Mouse (Mus musculus): ENCODE results near the gene Trim59. TPM values are rescaled to one million over a fixed set of nuclear protein-coding genes. Genes with fewer than 3 reads are reported as not detected.

Trim59 gene
- polyA plus RNA-seq, 1 experiment from 2014 or later = 110 TPM

GRCm38 (mm10) chr3:69047684-69048083, 3.1 kb upstream of the Trim59 start:
- Histone ChIP-seq H3K9me3 (replicated peaks; ENCODE audit: control insufficient read depth, low read length) (no peaks in the 10 kb centered on the region), H3K27me3 (ENCODE audit: control insufficient read depth, insufficient read depth, low read length) (no peaks in the 10 kb centered on the region), H3K9ac (ENCODE audit: low read depth, low read length) (0 out of 2 replicates have a peak overlapping the region, but pooled peaks have one; percentile 22), H3K27ac (ENCODE audit: low read depth, low read length) (no peak overlapping the region), H3K4me3 (ENCODE audit: low read depth, low read length) (no peak overlapping the region), H3K4me1 (ENCODE audit: control insufficient read depth, insufficient read depth, low read length) (peaks cover 5% of the 10 kb centered on the region; the same call in 1 of the 2 replicates), H3K4me2 (no peak overlapping the region), H3K36me3 (ENCODE audit: control insufficient read depth, insufficient read depth, low read length) (no peaks in the 10 kb centered on the region)
- ATAC-seq (replicated peaks; ENCODE audit: insufficient number of reproducible peaks, low FRiP score, low TSS enrichment) = no peak
- 73% methylated on average over 4 of the region's 4 CpGs for WGBS (ENCODE audit: insufficient replicate concordance)

GRCm38 (mm10) chr3:69046509-69046908, 2.0 kb upstream of the Trim59 start:
- Histone ChIP-seq H3K4me2 (no peak overlapping the region; the same call in 1 of the 2 replicates), H3K27me3 (ENCODE audit: control insufficient read depth, insufficient read depth, low read length) (no peaks in the 10 kb centered on the region), H3K4me1 (ENCODE audit: control insufficient read depth, insufficient read depth, low read length) (peaks cover 5% of the 10 kb centered on the region; the same call in 1 of the 2 replicates), H3K4me3 (ENCODE audit: low read depth, low read length) (no peak overlapping the region), H3K36me3 (ENCODE audit: control insufficient read depth, insufficient read depth, low read length) (no peaks in the 10 kb centered on the region), H3K27ac (ENCODE audit: low read depth, low read length) (no peak overlapping the region), H3K9ac (ENCODE audit: low read depth, low read length) (no peak overlapping the region), H3K9me3 (replicated peaks; ENCODE audit: control insufficient read depth, low read length) (no peaks in the 10 kb centered on the region)
- 18% methylated on average over 4 of the region's 4 CpGs for WGBS (ENCODE audit: insufficient replicate concordance)
- ATAC-seq (replicated peaks; ENCODE audit: insufficient number of reproducible peaks, low FRiP score, low TSS enrichment) = no peak

DNA sequence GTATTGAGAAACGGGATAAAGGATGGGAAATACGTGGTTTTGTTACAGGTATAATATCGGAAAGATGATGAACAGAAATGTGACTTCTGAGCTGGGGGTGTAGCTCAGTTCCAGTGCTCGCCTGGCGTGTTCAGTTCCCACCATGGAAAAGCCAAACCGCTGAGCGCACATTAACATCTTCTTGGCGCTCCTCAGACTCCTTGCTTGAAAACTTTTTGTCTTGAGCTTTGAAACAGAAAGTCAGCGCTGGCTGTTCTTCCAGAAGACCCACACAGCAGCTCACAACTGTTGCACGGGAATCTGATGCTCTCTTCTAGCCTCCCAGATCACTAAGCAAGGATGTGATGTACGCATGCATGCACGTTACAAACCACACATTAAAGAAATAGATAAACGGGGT, 1.2 kb upstream of the Trim59 start:
- 26% methylated on average over 13 of the region's 13 CpGs for WGBS (ENCODE audit: insufficient replicate concordance)
- peak overlapping the region; percentile 67 for H3K4me3 ChIP-seq (ENCODE audit: low read depth, low read length)
- peak overlapping the region; percentile 88; the same call in 1 of the 2 replicates for H3K9ac ChIP-seq (ENCODE audit: low read depth, low read length)
- no peaks in the 10 kb centered on the region for H3K36me3 ChIP-seq (ENCODE audit: control insufficient read depth, insufficient read depth, low read length)
- no peak for ATAC-seq (replicated peaks; ENCODE audit: insufficient number of reproducible peaks, low FRiP score, low TSS enrichment)
- peak overlapping the region; percentile 98; the same call in 1 of the 2 replicates for H3K27ac ChIP-seq (ENCODE audit: low read depth, low read length)
- no peaks in the 10 kb centered on the region for H3K9me3 ChIP-seq (replicated peaks; ENCODE audit: control insufficient read depth, low read length)
- no peaks in the 10 kb centered on the region for H3K27me3 ChIP-seq (ENCODE audit: control insufficient read depth, insufficient read depth, low read length)
- peaks cover 5% of the 10 kb centered on the region; the same call in 1 of the 2 replicates for H3K4me1 ChIP-seq (ENCODE audit: control insufficient read depth, insufficient read depth, low read length)
- H3K4me2 ChIP-seq = peak overlapping the region; percentile 81

GRCm38 (mm10) chr3:69045400-69045703, 797 bp upstream of the Trim59 start:
- peak overlapping the region; percentile 98 for H3K27ac ChIP-seq (ENCODE audit: low read depth, low read length)
- peak overlapping the region; percentile 81 for H3K4me2 ChIP-seq
- 13% methylated on average over 9 of the region's 9 CpGs for WGBS (ENCODE audit: insufficient replicate concordance)
- H3K4me1 ChIP-seq (ENCODE audit: control insufficient read depth, insufficient read depth, low read length) = peaks cover 7% of the 10 kb centered on the region; the same call in 1 of the 2 replicates
- ATAC-seq (replicated peaks; ENCODE audit: insufficient number of reproducible peaks, low FRiP score, low TSS enrichment) = no peak
- peak overlapping the region; percentile 67 for H3K4me3 ChIP-seq (ENCODE audit: low read depth, low read length)
- H3K27me3 ChIP-seq (ENCODE audit: control insufficient read depth, insufficient read depth, low read length) = no peaks in the 10 kb centered on the region
- H3K9ac ChIP-seq (ENCODE audit: low read depth, low read length) = peak overlapping the region; percentile 88
- H3K9me3 ChIP-seq (replicated peaks; ENCODE audit: control insufficient read depth, low read length) = no peaks in the 10 kb centered on the region
- peaks cover 3% of the 10 kb centered on the region for H3K36me3 ChIP-seq (ENCODE audit: control insufficient read depth, insufficient read depth, low read length)

DNA sequence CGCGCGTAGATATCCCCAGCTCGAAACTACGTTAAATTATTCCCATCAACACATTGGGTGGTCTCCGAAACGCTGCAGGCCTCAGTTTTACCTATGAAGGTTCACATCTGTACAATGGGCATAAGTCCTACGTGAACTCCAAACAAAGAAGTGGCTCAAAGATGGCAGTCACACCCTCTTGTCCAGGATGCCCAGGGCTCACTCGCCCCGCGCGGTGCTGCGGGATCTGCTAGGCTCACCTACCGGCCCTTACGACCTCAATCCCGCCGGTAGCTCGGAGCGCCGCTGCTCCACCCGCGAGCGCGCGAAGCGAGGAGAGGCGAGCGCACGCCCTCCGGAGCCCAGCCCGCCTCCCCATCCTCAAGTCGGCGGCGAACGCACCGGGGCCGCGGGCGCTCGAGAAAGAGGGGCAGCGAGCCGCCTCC, 376 bp downstream of the Trim59 start:
- Histone ChIP-seq H3K4me3 (ENCODE audit: low read depth, low read length) (peak overlapping the region; percentile 67), H3K36me3 (ENCODE audit: control insufficient read depth, insufficient read depth, low read length) (peaks cover 6% of the 10 kb centered on the region), H3K27ac (ENCODE audit: low read depth, low read length) (peak overlapping the region; percentile 98), H3K4me2 (peak overlapping the region; percentile 81), H3K4me1 (ENCODE audit: control insufficient read depth, insufficient read depth, low read length) (peaks cover 7% of the 10 kb centered on the region; the same call in 1 of the 2 replicates), H3K27me3 (ENCODE audit: control insufficient read depth, insufficient read depth, low read length) (no peaks in the 10 kb centered on the region), H3K9ac (ENCODE audit: low read depth, low read length) (peak overlapping the region; percentile 88), H3K9me3 (replicated peaks; ENCODE audit: control insufficient read depth, low read length) (no peaks in the 10 kb centered on the region)
- peak; percentile 57 for ATAC-seq (replicated peaks; ENCODE audit: insufficient number of reproducible peaks, low FRiP score, low TSS enrichment)
- under 1% methylated on average over 41 of the region's 42 CpGs for WGBS (ENCODE audit: insufficient replicate concordance)

GRCm38 (mm10) chr3:69041298-69041697, 3.3 kb downstream of the Trim59 start:
- 73% methylated on average over 5 of the region's 5 CpGs for whole genome bisulfite sequencing (ENCODE audit: insufficient replicate concordance)
- Histone ChIP-seq H3K27ac (ENCODE audit: low read depth, low read length) (no peak overlapping the region), H3K36me3 (ENCODE audit: control insufficient read depth, insufficient read depth, low read length) (peaks cover 9% of the 10 kb centered on the region)

GRCm38 (mm10) chr3:69040105-69040504, 4.5 kb downstream of the Trim59 start:
- H3K36me3 ChIP-seq (ENCODE audit: control insufficient read depth, insufficient read depth, low read length) = peaks cover 13% of the 10 kb centered on the region
- H3K27me3 ChIP-seq (ENCODE audit: control insufficient read depth, insufficient read depth, low read length) = no peaks in the 10 kb centered on the region
- 80% methylated on average over 2 of the region's 2 CpGs for WGBS (ENCODE audit: insufficient replicate concordance)
- no peak for ATAC-seq (replicated peaks; ENCODE audit: insufficient number of reproducible peaks, low FRiP score, low TSS enrichment)
- H3K9ac ChIP-seq (ENCODE audit: low read depth, low read length) = no peak overlapping the region
- H3K27ac ChIP-seq (ENCODE audit: low read depth, low read length) = peak overlapping the region; percentile 22; the same call in 1 of the 2 replicates
- no peaks in the 10 kb centered on the region for H3K9me3 ChIP-seq (replicated peaks; ENCODE audit: control insufficient read depth, low read length)
- H3K4me2 ChIP-seq = peak overlapping the region; percentile 53
- peak overlapping the region; percentile 28; the same call in 1 of the 2 replicates for H3K4me3 ChIP-seq (ENCODE audit: low read depth, low read length)
- H3K4me1 ChIP-seq (ENCODE audit: control insufficient read depth, insufficient read depth, low read length) = peaks cover 4% of the 10 kb centered on the region; the same call in 1 of the 2 replicates

More at GRCm38 (mm10) chr3:69041298-69041697, 3.3 kb downstream of the Trim59 start:
- peak overlapping the region; percentile 47 for H3K4me2 ChIP-seq
- H3K27me3 ChIP-seq (ENCODE audit: control insufficient read depth, insufficient read depth, low read length) = no peaks in the 10 kb centered on the region
- H3K9ac ChIP-seq (ENCODE audit: low read depth, low read length) = no peak overlapping the region
- no peaks in the 10 kb centered on the region for H3K9me3 ChIP-seq (replicated peaks; ENCODE audit: control insufficient read depth, low read length)
- H3K4me3 ChIP-seq (ENCODE audit: low read depth, low read length) = peak overlapping the region; percentile 28
- H3K4me1 ChIP-seq (ENCODE audit: control insufficient read depth, insufficient read depth, low read length) = peaks cover 4% of the 10 kb centered on the region; the same call in 1 of the 2 replicates
- no peak for ATAC-seq (replicated peaks; ENCODE audit: insufficient number of reproducible peaks, low FRiP score, low TSS enrichment)

- Histone ChIP-seq H3K27ac (ENCODE audit: low read depth, low read length) (no peak overlapping the region), H3K36me3 (ENCODE audit: control insufficient read depth, insufficient read depth, low read length) (peaks cover 31% of the 10 kb centered on the region), H3K27me3 (ENCODE audit: control insufficient read depth, insufficient read depth, low read length) (no peaks in the 10 kb centered on the region), H3K9ac (ENCODE audit: low read depth, low read length) (no peak overlapping the region), H3K9me3 (replicated peaks; ENCODE audit: control insufficient read depth, low read length) (no peaks in the 10 kb centered on the region), H3K4me3 (ENCODE audit: low read depth, low read length) (no peak overlapping the region), H3K4me1 (ENCODE audit: control insufficient read depth, insufficient read depth, low read length) (no peaks in the 10 kb centered on the region), H3K4me2 (no peak overlapping the region)
- no peak for ATAC-seq (replicated peaks; ENCODE audit: insufficient number of reproducible peaks, low FRiP score, low TSS enrichment)
- WGBS (ENCODE audit: insufficient replicate concordance) = 89% methylated on average over 1 of the region's 1 CpGs
Observed at GRCm38 (mm10) chr3:69026133-69026783, 18.3 kb downstream of the Trim59 start.

GRCm38 (mm10) chr3:69020764-69021163, 23.8 kb downstream of the Trim59 start:
- H3K4me3 ChIP-seq (ENCODE audit: low read depth, low read length) = no peak overlapping the region
- H3K9ac ChIP-seq (ENCODE audit: low read depth, low read length) = no peak overlapping the region
- no peaks in the 10 kb centered on the region for H3K4me1 ChIP-seq (ENCODE audit: control insufficient read depth, insufficient read depth, low read length)
- no peak overlapping the region for H3K4me2 ChIP-seq
- no peaks in the 10 kb centered on the region for H3K9me3 ChIP-seq (replicated peaks; ENCODE audit: control insufficient read depth, low read length)
- ATAC-seq (replicated peaks; ENCODE audit: insufficient number of reproducible peaks, low FRiP score, low TSS enrichment) = no peak
- H3K27me3 ChIP-seq (ENCODE audit: control insufficient read depth, insufficient read depth, low read length) = no peaks in the 10 kb centered on the region
- no peak overlapping the region for H3K27ac ChIP-seq (ENCODE audit: low read depth, low read length)
- peaks cover 28% of the 10 kb centered on the region for H3K36me3 ChIP-seq (ENCODE audit: control insufficient read depth, insufficient read depth, low read length)
